15 mouse cellular contexts compared by ENCODE assay signal in genomic region chr15:96942651-96943050, GRCm38 (mm10).
DNase-seq lines count a peak whose midpoint lies in the region; ATAC-seq and TF ChIP-seq lines count a peak whose summit lies in the region.
"Had no signal": no experiment of that assay in that cellular context is flagged by ENCODE, and none has a peak within 500 bp of the region (broad histone marks: within the 10 kb centered on the region; RNA-seq: fewer than 3 reads in every experiment).

No protein-coding gene starts in this region.

- H3K79me2 ChIP-seq in heart, adult 2 months (replicated peaks; ENCODE audit: control insufficient read depth, insufficient read depth, low read length), result no peaks in the 10 kb centered on the region

- ATAC-seq in heart, embryonic 11.5 days (replicated peaks; ENCODE audit: insufficient number of reproducible peaks, low FRiP score, low TSS enrichment), result no peak
- no peak for ATAC-seq in lung, postnatal 0 days
- ATAC-seq in liver, postnatal 0 days, result no peak
- ATAC-seq: hindbrain, embryonic 16.5 days had no signal

- H3K9me3 ChIP-seq in heart, embryonic 11.5 days (replicated peaks; ENCODE audit: control insufficient read depth, low read length), result no peaks in the 10 kb centered on the region
- no peaks in the 10 kb centered on the region for H3K9me3 ChIP-seq in lung, postnatal 0 days (ENCODE audit: low read length)
- H3K9me3 ChIP-seq in ES-Bruce4 (replicated peaks; ENCODE audit: control insufficient read depth, insufficient read depth, low read length, poor library complexity, severe bottlenecking), result no peaks in the 10 kb centered on the region
- no peaks in the 10 kb centered on the region for H3K9me3 ChIP-seq in liver, postnatal 0 days (ENCODE audit: low read length)
- H3K9me3 ChIP-seq: embryonic facial prominence, embryonic 12.5 days; kidney, embryonic 15.5 days; neural tube, embryonic 13.5 days had no signal

- intact Hi-C loops in heart, adult 2 months (cut with DNase I), result no loop called here
- intact Hi-C loops in heart, postnatal 14 days (cut with DNase I), result no loop called here

- no peak overlapping the region for H3K27ac ChIP-seq in heart, adult 2 months
- no peak overlapping the region for H3K27ac ChIP-seq in heart, embryonic 11.5 days (ENCODE audit: low read depth, low read length)
- no peak overlapping the region for H3K27ac ChIP-seq in lung, postnatal 0 days (ENCODE audit: low read length)
- H3K27ac ChIP-seq in ES-Bruce4 (ENCODE audit: insufficient read depth, low read length), result no peak overlapping the region
- no peak overlapping the region for H3K27ac ChIP-seq in liver, postnatal 0 days (ENCODE audit: low read depth)
- H3K27ac ChIP-seq: embryonic facial prominence, embryonic 12.5 days; kidney, embryonic 15.5 days; neural tube, embryonic 13.5 days had no signal

- no peak for TF ChIP-seq EP300 in heart, adult 2 months (IDR thresholded peaks at IDR 0.05; ENCODE audit: insufficient read depth, low read depth, low read length)
- no peak for TF ChIP-seq EP300 in lung, postnatal 0 days (IDR thresholded peaks at IDR 0.05)
- no peak for TF ChIP-seq EP300 in ES-Bruce4 (IDR thresholded peaks at IDR 0.05; ENCODE audit: insufficient read depth, low read depth, low read length)
- no peak for TF ChIP-seq EP300 in liver, postnatal 0 days (IDR thresholded peaks at IDR 0.05; ENCODE audit: low read depth)

- DNase-seq in heart, adult 2 months, result no peak
- no peak for DNase-seq in lung, postnatal 0 days (ENCODE audit: low spot score)
- no peak for DNase-seq in lung, postnatal 14 days
- no peak for DNase-seq in liver, postnatal 0 days
- no peak for DNase-seq in cerebellum, postnatal 25 days
- no peak for DNase-seq in heart, postnatal 14 days
- DNase-seq: adrenal gland, postnatal 10 days; cerebellum, adult 9-11 months; thymus, postnatal 36 days had no signal

- H3K36me3 ChIP-seq in heart, adult 2 months (ENCODE audit: control insufficient read depth, insufficient read depth, low read length), result no peaks in the 10 kb centered on the region
- no peaks in the 10 kb centered on the region for H3K36me3 ChIP-seq in heart, embryonic 11.5 days (ENCODE audit: control insufficient read depth, insufficient read depth, low read length)
- H3K36me3 ChIP-seq in lung, postnatal 0 days (ENCODE audit: insufficient read depth, low read length), result no peaks in the 10 kb centered on the region
- no peaks in the 10 kb centered on the region for H3K36me3 ChIP-seq in ES-Bruce4 (ENCODE audit: control insufficient read depth, insufficient read depth, low read length, poor library complexity, severe bottlenecking)
- H3K36me3 ChIP-seq in liver, postnatal 0 days (replicated peaks; ENCODE audit: insufficient read depth, low read length), result no peaks in the 10 kb centered on the region
- H3K36me3 ChIP-seq: embryonic facial prominence, embryonic 12.5 days; kidney, embryonic 15.5 days; neural tube, embryonic 13.5 days had no signal

- no peak overlapping the region for H3K4me3 ChIP-seq in heart, adult 2 months
- no peak overlapping the region for H3K4me3 ChIP-seq in heart, embryonic 11.5 days (ENCODE audit: low read depth, low read length)
- no peak overlapping the region for H3K4me3 ChIP-seq in lung, postnatal 0 days (ENCODE audit: low read depth, low read length)
- no peak overlapping the region for H3K4me3 ChIP-seq in ES-Bruce4 (ENCODE audit: low read depth, low read length)
- H3K4me3 ChIP-seq in liver, postnatal 0 days (ENCODE audit: low read depth, low read length), result no peak overlapping the region
- H3K4me3 ChIP-seq: embryonic facial prominence, embryonic 12.5 days; kidney, embryonic 15.5 days; neural tube, embryonic 13.5 days had no signal

- no peaks in the 10 kb centered on the region for H3K4me1 ChIP-seq in heart, adult 2 months (ENCODE audit: control insufficient read depth, insufficient read depth, low read length)
- H3K4me1 ChIP-seq in heart, embryonic 11.5 days (ENCODE audit: control insufficient read depth, insufficient read depth, low read length), result peaks cover 7% of the 10 kb centered on the region
- H3K4me1 ChIP-seq in lung, postnatal 0 days (ENCODE audit: insufficient read depth, low read depth, low read length), result no peaks in the 10 kb centered on the region
- H3K4me1 ChIP-seq in ES-Bruce4 (ENCODE audit: control insufficient read depth, insufficient read depth, low read length), result no peaks in the 10 kb centered on the region
- no peaks in the 10 kb centered on the region for H3K4me1 ChIP-seq in liver, postnatal 0 days (ENCODE audit: insufficient read depth)
- H3K4me1 ChIP-seq: embryonic facial prominence, embryonic 12.5 days; kidney, embryonic 15.5 days; neural tube, embryonic 13.5 days had no signal

- H3K27me3 ChIP-seq in heart, adult 2 months (ENCODE audit: control insufficient read depth, insufficient read depth, low read length), result no peaks in the 10 kb centered on the region
- no peaks in the 10 kb centered on the region for H3K27me3 ChIP-seq in heart, embryonic 11.5 days (ENCODE audit: control insufficient read depth, insufficient read depth, low read length)
- no peaks in the 10 kb centered on the region for H3K27me3 ChIP-seq in lung, postnatal 0 days (replicated peaks; ENCODE audit: insufficient read depth, low read length)
- no peaks in the 10 kb centered on the region for H3K27me3 ChIP-seq in ES-Bruce4 (ENCODE audit: control insufficient read depth, insufficient read depth, low read length, poor library complexity, severe bottlenecking)
- H3K27me3 ChIP-seq in liver, postnatal 0 days (ENCODE audit: insufficient read depth, low read length), result no peaks in the 10 kb centered on the region
- H3K27me3 ChIP-seq: embryonic facial prominence, embryonic 12.5 days; kidney, embryonic 15.5 days; neural tube, embryonic 13.5 days had no signal

- no peak for TF ChIP-seq POLR2A in heart, adult 2 months (IDR thresholded peaks at IDR 0.05; ENCODE audit: insufficient read depth, low read depth, low read length)
- TF ChIP-seq POLR2A in ES-Bruce4 (IDR thresholded peaks at IDR 0.05; ENCODE audit: insufficient read depth, low read length), result no peak

- H3K9ac ChIP-seq in heart, adult 2 months (ENCODE audit: low read depth, low read length), result no peak overlapping the region
- H3K9ac ChIP-seq in heart, embryonic 11.5 days (ENCODE audit: low read depth, low read length), result no peak overlapping the region
- no peak overlapping the region for H3K9ac ChIP-seq in lung, postnatal 0 days (replicated peaks; ENCODE audit: low read depth)
- H3K9ac ChIP-seq in ES-Bruce4 (ENCODE audit: low read depth, poor library complexity, severe bottlenecking), result no peak overlapping the region
- no peak overlapping the region for H3K9ac ChIP-seq in liver, postnatal 0 days (replicated peaks)
- H3K9ac ChIP-seq: embryonic facial prominence, embryonic 12.5 days; kidney, embryonic 15.5 days; neural tube, embryonic 13.5 days had no signal

- 88% methylated on average over 4 of the region's 4 CpGs for WGBS in heart, adult 2 months
- WGBS in heart, embryonic 11.5 days (ENCODE audit: insufficient replicate concordance), result 84% methylated on average over 4 of the region's 4 CpGs
- WGBS in lung, postnatal 0 days, result 91% methylated on average over 4 of the region's 4 CpGs
- 77% methylated on average over 4 of the region's 4 CpGs for WGBS in liver, postnatal 0 days (ENCODE audit: insufficient replicate concordance)

- TF ChIP-seq CTCF in heart, adult 2 months (IDR thresholded peaks at IDR 0.05), result peak; percentile 37
- TF ChIP-seq CTCF in lung, postnatal 0 days (IDR thresholded peaks at IDR 0.05), result peak; percentile 38
- TF ChIP-seq CTCF in ES-Bruce4 (IDR thresholded peaks at IDR 0.05; ENCODE audit: low read depth, low read length), result peak; percentile 23
- peak; percentile 23 for TF ChIP-seq CTCF in liver, postnatal 0 days (IDR thresholded peaks at IDR 0.05; ENCODE audit: low read depth)

- no peak overlapping the region for H3K4me2 ChIP-seq in heart, embryonic 11.5 days
- no peak overlapping the region for H3K4me2 ChIP-seq in lung, postnatal 0 days (replicated peaks; ENCODE audit: low read depth, low read length)
- H3K4me2 ChIP-seq in liver, postnatal 0 days (ENCODE audit: low read depth, low read length), result no peak overlapping the region
- H3K4me2 ChIP-seq: embryonic facial prominence, embryonic 12.5 days; kidney, embryonic 15.5 days; neural tube, embryonic 13.5 days had no signal
